Mouse (Mus musculus): ENCODE data around the gene Myo5a. TPM values are rescaled to one million over a fixed set of nuclear protein-coding genes. Genes with fewer than 3 reads are reported as not detected.

Gene Myo5a
- polyA plus RNA-seq, 1 experiment from 2014 or later: 3.9 TPM

- Histone ChIP-seq H3K4me3 (no peak overlapping the region), H3K36me3 (no peaks in the 10 kb centered on the region), H3K9me3 (replicated peaks) (no peaks in the 10 kb centered on the region), H3K4me2 (no peak overlapping the region), H3K27ac (no peak overlapping the region), H3K9ac (no peak overlapping the region), H3K27me3 (replicated peaks) (peaks cover 8% of the 10 kb centered on the region), H3K4me1 (0 out of 2 replicates have a peak, but pooled peaks cover under 1% of the 10 kb centered on the region)
- no peak for ATAC-seq
Observed at GRCm38 (mm10) chr9:75077191-75077590, 6.4 kb downstream of the Myo5a start.

- no peaks in the 10 kb centered on the region for H3K9me3 ChIP-seq (replicated peaks)
Observed at GRCm38 (mm10) chr9:75085242-75085824, 14.5 kb downstream of the Myo5a start.

GRCm38 (mm10) chr9:75087823-75088222 is 17.0 kb downstream of the Myo5a start:
- Histone ChIP-seq H3K27me3 (replicated peaks) (no peaks in the 10 kb centered on the region), H3K27ac (no peak overlapping the region), H3K4me1 (no peaks in the 10 kb centered on the region), H3K4me2 (no peak overlapping the region), H3K4me3 (no peak overlapping the region), H3K9me3 (replicated peaks) (no peaks in the 10 kb centered on the region), H3K36me3 (no peaks in the 10 kb centered on the region), H3K9ac (no peak overlapping the region)
- 74% methylated on average over 2 of the region's 2 CpGs for WGBS (ENCODE audit: insufficient replicate concordance)
- no peak for ATAC-seq

More at GRCm38 (mm10) chr9:75085242-75085824, 14.5 kb downstream of the Myo5a start:
- ATAC-seq: no peak
- no peak overlapping the region for H3K4me2 ChIP-seq
- no peaks in the 10 kb centered on the region for H3K4me1 ChIP-seq
- 54% methylated on average over 5 of the region's 5 CpGs for WGBS (ENCODE audit: insufficient replicate concordance)
- no peaks in the 10 kb centered on the region for H3K27me3 ChIP-seq (replicated peaks)
- no peaks in the 10 kb centered on the region for H3K36me3 ChIP-seq
- no peak overlapping the region for H3K27ac ChIP-seq
- H3K9ac ChIP-seq: no peak overlapping the region
- no peak overlapping the region for H3K4me3 ChIP-seq

- no peak overlapping the region for H3K27ac ChIP-seq
- no peak for ATAC-seq
- H3K4me3 ChIP-seq: no peak overlapping the region
- no peak overlapping the region for H3K9ac ChIP-seq
- no peaks in the 10 kb centered on the region for H3K4me1 ChIP-seq
- WGBS (ENCODE audit: insufficient replicate concordance): 49% methylated on average over 3 of the region's 3 CpGs
- H3K36me3 ChIP-seq: no peaks in the 10 kb centered on the region
- no peaks in the 10 kb centered on the region for H3K9me3 ChIP-seq (replicated peaks)
- H3K27me3 ChIP-seq (replicated peaks): no peaks in the 10 kb centered on the region
- no peak overlapping the region for H3K4me2 ChIP-seq
Observed at GRCm38 (mm10) chr9:75089285-75089684, 18.5 kb downstream of the Myo5a start.

- Histone ChIP-seq H3K4me3 (no peak overlapping the region), H3K4me1 (no peaks in the 10 kb centered on the region; the same call in 1 of the 2 replicates), H3K36me3 (no peaks in the 10 kb centered on the region), H3K4me2 (no peak overlapping the region), H3K27ac (no peak overlapping the region), H3K9me3 (replicated peaks) (no peaks in the 10 kb centered on the region), H3K27me3 (replicated peaks) (no peaks in the 10 kb centered on the region), H3K9ac (no peak overlapping the region)
- no peak for ATAC-seq
- WGBS (ENCODE audit: insufficient replicate concordance): 57% methylated on average over 1 of the region's 1 CpGs
Observed at GRCm38 (mm10) chr9:75092134-75092533, 21.3 kb downstream of the Myo5a start.

- Histone ChIP-seq H3K27me3 (replicated peaks) (no peaks in the 10 kb centered on the region), H3K27ac (no peak overlapping the region), H3K36me3 (no peaks in the 10 kb centered on the region), H3K9me3 (replicated peaks) (no peaks in the 10 kb centered on the region), H3K4me2 (no peak overlapping the region), H3K9ac (no peak overlapping the region), H3K4me1 (no peaks in the 10 kb centered on the region; the same call in 1 of the 2 replicates), H3K4me3 (no peak overlapping the region)
- no peak for ATAC-seq
- 38% methylated on average over 3 of the region's 3 CpGs for WGBS (ENCODE audit: insufficient replicate concordance)
Observed at GRCm38 (mm10) chr9:75094762-75095161, 23.9 kb downstream of the Myo5a start.

- no peak overlapping the region for H3K4me3 ChIP-seq
- H3K4me2 ChIP-seq: no peak overlapping the region
- no peak for ATAC-seq
- H3K27ac ChIP-seq: no peak overlapping the region
- no peak overlapping the region for H3K9ac ChIP-seq
- no peaks in the 10 kb centered on the region for H3K36me3 ChIP-seq
- WGBS (ENCODE audit: insufficient replicate concordance): 83% methylated on average over 9 of the region's 9 CpGs
- no peaks in the 10 kb centered on the region; the same call in 1 of the 2 replicates for H3K4me1 ChIP-seq
- no peaks in the 10 kb centered on the region for H3K27me3 ChIP-seq (replicated peaks)
- no peaks in the 10 kb centered on the region for H3K9me3 ChIP-seq (replicated peaks)
Observed at GRCm38 (mm10) chr9:75098937-75099336, 28.1 kb downstream of the Myo5a start.

GRCm38 (mm10) chr9:75100157-75100781 is 29.5 kb downstream of the Myo5a start:
- H3K9ac ChIP-seq: no peak overlapping the region
- H3K27me3 ChIP-seq (replicated peaks): no peaks in the 10 kb centered on the region
- H3K9me3 ChIP-seq (replicated peaks): no peaks in the 10 kb centered on the region
- no peaks in the 10 kb centered on the region; the same call in 1 of the 2 replicates for H3K4me1 ChIP-seq
- ATAC-seq: no peak
- H3K4me2 ChIP-seq: no peak overlapping the region
- H3K4me3 ChIP-seq: no peak overlapping the region
- no peaks in the 10 kb centered on the region for H3K36me3 ChIP-seq
- WGBS (ENCODE audit: insufficient replicate concordance): 89% methylated on average over 8 of the region's 8 CpGs
- H3K27ac ChIP-seq: no peak overlapping the region

- H3K4me2 ChIP-seq: no peak overlapping the region
- no peaks in the 10 kb centered on the region for H3K9me3 ChIP-seq (replicated peaks)
- no peaks in the 10 kb centered on the region for H3K27me3 ChIP-seq (replicated peaks)
- H3K36me3 ChIP-seq: no peaks in the 10 kb centered on the region
- no peak overlapping the region for H3K27ac ChIP-seq
- no peak for ATAC-seq
- no peaks in the 10 kb centered on the region for H3K4me1 ChIP-seq
- no peak overlapping the region for H3K4me3 ChIP-seq
- no peak overlapping the region for H3K9ac ChIP-seq
Observed at GRCm38 (mm10) chr9:75102131-75102530, 31.3 kb downstream of the Myo5a start.

- no peaks in the 10 kb centered on the region for H3K27me3 ChIP-seq (replicated peaks)
- no peak for ATAC-seq
- no peaks in the 10 kb centered on the region for H3K9me3 ChIP-seq (replicated peaks)
- no peaks in the 10 kb centered on the region for H3K36me3 ChIP-seq
- no peak overlapping the region for H3K4me3 ChIP-seq
- no peak overlapping the region for H3K27ac ChIP-seq
- 60% methylated on average over 2 of the region's 2 CpGs for WGBS (ENCODE audit: insufficient replicate concordance)
- no peak overlapping the region for H3K4me2 ChIP-seq
- H3K9ac ChIP-seq: no peak overlapping the region
- H3K4me1 ChIP-seq: no peaks in the 10 kb centered on the region
Observed at GRCm38 (mm10) chr9:75116571-75117177, 45.9 kb downstream of the Myo5a start.

- 60% methylated on average over 3 of the region's 3 CpGs for WGBS (ENCODE audit: insufficient replicate concordance)
- H3K36me3 ChIP-seq: no peaks in the 10 kb centered on the region
- H3K9me3 ChIP-seq (replicated peaks): no peaks in the 10 kb centered on the region
- H3K9ac ChIP-seq: no peak overlapping the region
- H3K27me3 ChIP-seq (replicated peaks): no peaks in the 10 kb centered on the region
- H3K27ac ChIP-seq: no peak overlapping the region
- H3K4me3 ChIP-seq: no peak overlapping the region
- ATAC-seq: no peak
- H3K4me2 ChIP-seq: no peak overlapping the region
- no peaks in the 10 kb centered on the region for H3K4me1 ChIP-seq
Observed at GRCm38 (mm10) chr9:75121126-75121525, 50.3 kb downstream of the Myo5a start.

- H3K36me3 ChIP-seq: no peaks in the 10 kb centered on the region
- ATAC-seq: no peak
- no peaks in the 10 kb centered on the region for H3K9me3 ChIP-seq (replicated peaks)
- H3K27me3 ChIP-seq (replicated peaks): no peaks in the 10 kb centered on the region
- no peak overlapping the region for H3K27ac ChIP-seq
- H3K4me3 ChIP-seq: no peak overlapping the region
- WGBS (ENCODE audit: insufficient replicate concordance): 62% methylated on average over 6 of the region's 6 CpGs
- H3K4me2 ChIP-seq: no peak overlapping the region
- no peak overlapping the region for H3K9ac ChIP-seq
- H3K4me1 ChIP-seq: no peaks in the 10 kb centered on the region
Observed at GRCm38 (mm10) chr9:75124201-75124721, 53.4 kb downstream of the Myo5a start.
